27 mouse cellular contexts compared by ENCODE assay signal in genomic region chr10:49437057-49437456, GRCm38 (mm10).
DNase-seq lines count a peak whose midpoint lies in the region; ATAC-seq and TF ChIP-seq lines count a peak whose summit lies in the region.
"Had no signal": no experiment of that assay in that cellular context is flagged by ENCODE, and none has a peak within 500 bp of the region (broad histone marks: within the 10 kb centered on the region; RNA-seq: fewer than 3 reads in every experiment).

No protein-coding gene starts in this region.

- TF ChIP-seq CTCF in forebrain, postnatal 0 days (IDR thresholded peaks at IDR 0.05; ENCODE audit: low read depth) = no peak
- no peak for TF ChIP-seq CTCF in hindbrain, postnatal 0 days (IDR thresholded peaks at IDR 0.05; ENCODE audit: low read depth)

- no peak overlapping the region for H3K9ac ChIP-seq in forebrain, embryonic 12.5 days
- no peak overlapping the region for H3K9ac ChIP-seq in forebrain, postnatal 0 days
- no peak overlapping the region for H3K9ac ChIP-seq in hindbrain, embryonic 11.5 days (ENCODE audit: low read depth, low read length)
- no peak overlapping the region for H3K9ac ChIP-seq in hindbrain, postnatal 0 days (replicated peaks; ENCODE audit: low read length)
- H3K9ac ChIP-seq in neural tube, embryonic 11.5 days (ENCODE audit: low read length) = no peak overlapping the region
- H3K9ac ChIP-seq in forebrain, embryonic 16.5 days (replicated peaks; ENCODE audit: low read depth, low read length) = no peak overlapping the region
- H3K9ac ChIP-seq: embryonic facial prominence, embryonic 15.5 days; intestine, embryonic 15.5 days; limb, embryonic 13.5 days; lung, embryonic 15.5 days had no signal

- 51% methylated on average over 2 of the region's 2 CpGs for WGBS in forebrain, embryonic 12.5 days
- 24% methylated on average over 2 of the region's 2 CpGs for WGBS in forebrain, postnatal 0 days
- 76% methylated on average over 2 of the region's 2 CpGs for WGBS in hindbrain, embryonic 11.5 days
- 45% methylated on average over 2 of the region's 2 CpGs for WGBS in hindbrain, postnatal 0 days
- 71% methylated on average over 2 of the region's 2 CpGs for WGBS in neural tube, embryonic 11.5 days
- 25% methylated on average over 2 of the region's 2 CpGs for WGBS in forebrain, embryonic 16.5 days

- H3K4me2 ChIP-seq in forebrain, embryonic 12.5 days = no peak overlapping the region
- no peak overlapping the region for H3K4me2 ChIP-seq in forebrain, postnatal 0 days (ENCODE audit: low read depth)
- H3K4me2 ChIP-seq in hindbrain, embryonic 11.5 days (replicated peaks; ENCODE audit: low read depth, low read length) = no peak overlapping the region
- H3K4me2 ChIP-seq in hindbrain, postnatal 0 days (ENCODE audit: low read depth, low read length) = no peak overlapping the region
- no peak overlapping the region for H3K4me2 ChIP-seq in neural tube, embryonic 11.5 days (ENCODE audit: low read depth)
- H3K4me2 ChIP-seq in forebrain, embryonic 16.5 days (ENCODE audit: low read length) = no peak overlapping the region
- H3K4me2 ChIP-seq: embryonic facial prominence, embryonic 15.5 days; intestine, embryonic 15.5 days; limb, embryonic 13.5 days; liver, embryonic 11.5 days; lung, embryonic 15.5 days had no signal

- no peaks in the 10 kb centered on the region for H3K4me1 ChIP-seq in forebrain, embryonic 12.5 days
- no peaks in the 10 kb centered on the region for H3K4me1 ChIP-seq in forebrain, postnatal 0 days (ENCODE audit: insufficient read depth)
- no peaks in the 10 kb centered on the region for H3K4me1 ChIP-seq in hindbrain, embryonic 11.5 days (replicated peaks; ENCODE audit: control insufficient read depth, insufficient read depth, low read length)
- H3K4me1 ChIP-seq in hindbrain, postnatal 0 days (ENCODE audit: insufficient read depth, low read length) = no peaks in the 10 kb centered on the region
- H3K4me1 ChIP-seq in neural tube, embryonic 11.5 days (ENCODE audit: control insufficient read depth, insufficient read depth, low read length) = no peaks in the 10 kb centered on the region
- peaks cover 3% of the 10 kb centered on the region for H3K4me1 ChIP-seq in forebrain, embryonic 16.5 days (replicated peaks; ENCODE audit: control insufficient read depth, insufficient read depth, low read length)
- H3K4me1 ChIP-seq: embryonic facial prominence, embryonic 10.5 days; embryonic facial prominence, embryonic 15.5 days; hindbrain, embryonic 10.5 days; intestine, embryonic 15.5 days; limb, embryonic 13.5 days; lung, embryonic 15.5 days; midbrain, embryonic 10.5 days had no signal

- H3K36me3 ChIP-seq in forebrain, embryonic 12.5 days (replicated peaks) = no peaks in the 10 kb centered on the region
- H3K36me3 ChIP-seq in forebrain, postnatal 0 days (ENCODE audit: insufficient read depth) = no peaks in the 10 kb centered on the region
- no peaks in the 10 kb centered on the region for H3K36me3 ChIP-seq in hindbrain, embryonic 11.5 days (ENCODE audit: control insufficient read depth, insufficient read depth, low read length)
- no peaks in the 10 kb centered on the region for H3K36me3 ChIP-seq in hindbrain, postnatal 0 days (ENCODE audit: insufficient read depth, low read length)
- H3K36me3 ChIP-seq in neural tube, embryonic 11.5 days (ENCODE audit: control insufficient read depth, insufficient read depth, low read length) = no peaks in the 10 kb centered on the region
- no peaks in the 10 kb centered on the region for H3K36me3 ChIP-seq in forebrain, embryonic 16.5 days (ENCODE audit: control insufficient read depth, insufficient read depth)
- H3K36me3 ChIP-seq: embryonic facial prominence, embryonic 10.5 days; embryonic facial prominence, embryonic 15.5 days; hindbrain, embryonic 10.5 days; intestine, embryonic 15.5 days; limb, embryonic 13.5 days; lung, embryonic 15.5 days; midbrain, embryonic 10.5 days had no signal

- no peak overlapping the region for H3K4me3 ChIP-seq in forebrain, embryonic 12.5 days (replicated peaks)
- H3K4me3 ChIP-seq in forebrain, postnatal 0 days (ENCODE audit: low read depth, low read length) = no peak overlapping the region
- no peak overlapping the region for H3K4me3 ChIP-seq in hindbrain, embryonic 11.5 days (ENCODE audit: low read depth, low read length)
- no peak overlapping the region for H3K4me3 ChIP-seq in hindbrain, postnatal 0 days (ENCODE audit: low read length)
- no peak overlapping the region for H3K4me3 ChIP-seq in neural tube, embryonic 11.5 days (ENCODE audit: low read depth, low read length)
- no peak overlapping the region for H3K4me3 ChIP-seq in forebrain, embryonic 16.5 days (replicated peaks; ENCODE audit: low read length)
- H3K4me3 ChIP-seq: embryonic facial prominence, embryonic 10.5 days; embryonic facial prominence, embryonic 15.5 days; hindbrain, embryonic 10.5 days; intestine, embryonic 15.5 days; limb, embryonic 13.5 days; lung, embryonic 15.5 days; midbrain, embryonic 10.5 days; myocyte had no signal

- peak; percentile 39; the same call in 1 of the 2 replicates for ATAC-seq in forebrain, embryonic 12.5 days (ENCODE audit: low FRiP score)
- ATAC-seq in forebrain, postnatal 0 days = no peak
- peak; percentile 19; the same call in 1 of the 2 replicates for ATAC-seq in hindbrain, embryonic 11.5 days (ENCODE audit: low FRiP score)
- no peak for ATAC-seq in hindbrain, postnatal 0 days
- peak; percentile 23; the same call in 1 of the 2 replicates for ATAC-seq in neural tube, embryonic 11.5 days (ENCODE audit: insufficient read depth, low FRiP score, low TSS enrichment)
- peak; percentile 76 for ATAC-seq in forebrain, embryonic 16.5 days
- ATAC-seq: CD4-positive, CD25-positive, alpha-beta regulatory T cell, adult 4 months; hindbrain, embryonic 16.5 days; intestine, embryonic 15.5 days had no signal

- H3K9me3 ChIP-seq in forebrain, embryonic 12.5 days = no peaks in the 10 kb centered on the region
- no peaks in the 10 kb centered on the region for H3K9me3 ChIP-seq in forebrain, postnatal 0 days (ENCODE audit: low read length)
- H3K9me3 ChIP-seq in hindbrain, embryonic 11.5 days (ENCODE audit: control insufficient read depth, low read length) = no peaks in the 10 kb centered on the region
- H3K9me3 ChIP-seq in hindbrain, postnatal 0 days (ENCODE audit: low read length) = no peaks in the 10 kb centered on the region
- no peaks in the 10 kb centered on the region for H3K9me3 ChIP-seq in neural tube, embryonic 11.5 days (ENCODE audit: control insufficient read depth, low read length)
- H3K9me3 ChIP-seq in forebrain, embryonic 16.5 days (ENCODE audit: control insufficient read depth, low read length) = no peaks in the 10 kb centered on the region
- H3K9me3 ChIP-seq: embryonic facial prominence, embryonic 10.5 days; embryonic facial prominence, embryonic 15.5 days; hindbrain, embryonic 10.5 days; intestine, embryonic 15.5 days; limb, embryonic 13.5 days; lung, embryonic 15.5 days; midbrain, embryonic 10.5 days had no signal

- H3K27me3 ChIP-seq in forebrain, embryonic 12.5 days = no peaks in the 10 kb centered on the region
- H3K27me3 ChIP-seq in forebrain, postnatal 0 days (ENCODE audit: insufficient read depth, low read length) = no peaks in the 10 kb centered on the region
- no peaks in the 10 kb centered on the region for H3K27me3 ChIP-seq in hindbrain, embryonic 11.5 days (ENCODE audit: control insufficient read depth, insufficient read depth, low read length)
- H3K27me3 ChIP-seq in hindbrain, postnatal 0 days (ENCODE audit: insufficient read depth, low read length) = no peaks in the 10 kb centered on the region
- H3K27me3 ChIP-seq in neural tube, embryonic 11.5 days (ENCODE audit: control insufficient read depth, insufficient read depth, low read length) = no peaks in the 10 kb centered on the region
- H3K27me3 ChIP-seq in forebrain, embryonic 16.5 days (replicated peaks; ENCODE audit: control insufficient read depth, insufficient read depth, low read length) = no peaks in the 10 kb centered on the region
- H3K27me3 ChIP-seq: embryonic facial prominence, embryonic 15.5 days; intestine, embryonic 15.5 days; limb, embryonic 13.5 days; lung, embryonic 15.5 days had no signal

- H3K27ac ChIP-seq in forebrain, embryonic 12.5 days = no peak overlapping the region
- no peak overlapping the region for H3K27ac ChIP-seq in forebrain, postnatal 0 days (ENCODE audit: low read depth, low read length)
- 0 out of 2 replicates have a peak overlapping the region, but pooled peaks have one; percentile 17 for H3K27ac ChIP-seq in hindbrain, embryonic 11.5 days (ENCODE audit: low read depth, low read length)
- no peak overlapping the region for H3K27ac ChIP-seq in hindbrain, postnatal 0 days
- no peak overlapping the region for H3K27ac ChIP-seq in neural tube, embryonic 11.5 days (ENCODE audit: low read depth, low read length)
- no peak overlapping the region for H3K27ac ChIP-seq in forebrain, embryonic 16.5 days (ENCODE audit: low read length)
- H3K27ac ChIP-seq: embryonic facial prominence, embryonic 10.5 days; embryonic facial prominence, embryonic 15.5 days; hindbrain, embryonic 10.5 days; intestine, embryonic 15.5 days; limb, embryonic 13.5 days; lung, embryonic 15.5 days; midbrain, embryonic 10.5 days; stomach, postnatal 0 days had no signal

- DNase-seq in forebrain, postnatal 0 days = no peak
- no peak for DNase-seq in hindbrain, embryonic 11.5 days (ENCODE audit: low spot score)
- no peak for DNase-seq in hindbrain, postnatal 0 days (ENCODE audit: low spot score)
- DNase-seq in neural tube, embryonic 11.5 days (ENCODE audit: low spot score) = no peak
- DNase-seq in neural tube, embryonic 10.5 days (ENCODE audit: extremely low spot score, low spot score) = no peak
- DNase-seq: adrenal gland, postnatal 25 days; cerebellum, postnatal 14 days; heart, postnatal 14 days; kidney, adult 2 months; kidney, postnatal 36 days; spleen, adult 18-20 months; thymus, adult 18-20 months; thymus, postnatal 25 days had no signal

Comparison
In these comparisons a context has a peak if more than half of its experiments do, and no peak if none do; other contexts are left out.
1. ATAC-seq: peak in forebrain, embryonic 12.5 days (single experiment), hindbrain, embryonic 11.5 days (single experiment), neural tube, embryonic 11.5 days (single experiment) and forebrain, embryonic 16.5 days (single experiment); none in forebrain, postnatal 0 days (single experiment) and hindbrain, postnatal 0 days (single experiment).